Mouse (Mus musculus): ENCODE data around the gene Zfp579. TPM values are rescaled to one million over a fixed set of nuclear protein-coding genes. Genes with fewer than 3 reads are reported as not detected.

Zfp579 gene
- total and polyA plus RNA-seq, 3 experiments: 0.54 to 3.6 TPM; not detected in 1

- Histone ChIP-seq H3K9ac (ENCODE audit: control insufficient read depth, low read depth, low read length, poor library complexity, severe bottlenecking) (no peak overlapping the region), H3K79me2 (ENCODE audit: control insufficient read depth, insufficient read depth, low read length, poor library complexity) (no peaks in the 10 kb centered on the region), H3K36me3 (ENCODE audit: control insufficient read depth in 1 of 2, insufficient read depth in 2 of 2, low read length in 2 of 2) (no peaks in the 10 kb centered on the region), H3K4me1 (ENCODE audit: control insufficient read depth in 1 of 2, insufficient read depth in 2 of 2, low read length in 2 of 2) (no peaks in the 10 kb centered on the region), H3K4me3 (ENCODE audit: control insufficient read depth in 1 of 2, insufficient read depth in 1 of 2, low read depth in 2 of 2, low read length in 2 of 2) (no peak overlapping the region), H3K9me3 (replicated peaks; ENCODE audit: insufficient read depth, low read length) (no peaks in the 10 kb centered on the region), H3K27ac (ENCODE audit: control insufficient read depth, low read depth, low read length) (no peak overlapping the region), H3K27me3 (ENCODE audit: control insufficient read depth in 1 of 2, insufficient read depth in 2 of 2, low read length in 2 of 2) (no peaks in the 10 kb centered on the region)
- TF ChIP-seq MYB (IDR thresholded peaks at IDR 0.05; ENCODE audit: low read depth, low read length) (no peak), CHD2 (IDR thresholded peaks at IDR 0.05; ENCODE audit: low read length) (no peak), SMC3 (IDR thresholded peaks at IDR 0.05; ENCODE audit: low read depth, low read length) (no peak), UBTF (IDR thresholded peaks at IDR 0.05; ENCODE audit: borderline replicate concordance, insufficient read depth, low read depth, low read length) (no peak), MYC (IDR thresholded peaks at IDR 0.05; ENCODE audit: low read depth, low read length) (no peak), NELFE (IDR thresholded peaks at IDR 0.05; ENCODE audit: low read depth, low read length) (no peak), ZKSCAN1 (IDR thresholded peaks at IDR 0.05; ENCODE audit: low read depth, low read length) (no peak), GATA1 (IDR thresholded peaks at IDR 0.05; ENCODE audit: low read depth, low read length) (no peak), USF2 (IDR thresholded peaks at IDR 0.05; ENCODE audit: borderline replicate concordance in 1 of 2, insufficient read depth in 1 of 2, low read depth in 1 of 2, low read length in 2 of 2) (no peak), CHD1 (IDR thresholded peaks at IDR 0.05; ENCODE audit: low read depth, low read length) (no peak), MAZ (IDR thresholded peaks at IDR 0.05; ENCODE audit: low read depth, low read length) (no peak), EP300 (IDR thresholded peaks at IDR 0.05; ENCODE audit: low read depth in 1 of 2, low read length in 2 of 2) (no peak), ZMIZ1 (IDR thresholded peaks at IDR 0.05; ENCODE audit: low read depth, low read length) (no peak), CTCF (IDR thresholded peaks at IDR 0.05 in 2 of 3, conservative IDR thresholded peaks at IDR 0.05 in 1 of 3; ENCODE audit: control insufficient read depth in 1 of 3, insufficient read depth in 1 of 3, low read depth in 2 of 3, low read length in 3 of 3, poor library complexity in 1 of 3, severe bottlenecking in 1 of 3) (no peak), BHLHE40 (IDR thresholded peaks at IDR 0.05; ENCODE audit: borderline replicate concordance, low read depth, low read length) (no peak)
- DNase-seq (ENCODE audit: low read depth, low spot score): no peak
Observed at GRCm38 (mm10) chr7:4963527-4963926, 32.4 kb downstream of the Zfp579 start.

GRCm38 (mm10) chr7:4957361-4957760 lies 38.6 kb downstream of the Zfp579 start:
- DNase-seq (ENCODE audit: low read depth, low spot score): no peak
- no peak for TF ChIP-seq POLR2A (IDR thresholded peaks at IDR 0.05; ENCODE audit: control insufficient read depth in 1 of 2, insufficient read depth in 1 of 2, low read depth in 1 of 2, low read length in 2 of 2, poor library complexity in 1 of 2)
- no peak for TF ChIP-seq EP300 (IDR thresholded peaks at IDR 0.05; ENCODE audit: low read depth in 1 of 2, low read length in 2 of 2)
- no peak for TF ChIP-seq KAT2A (conservative IDR thresholded peaks at IDR 0.05; ENCODE audit: low read depth, low read length)
- no peak for TF ChIP-seq MYB (IDR thresholded peaks at IDR 0.05; ENCODE audit: low read depth, low read length)
- no peak for TF ChIP-seq MAX (IDR thresholded peaks at IDR 0.05; ENCODE audit: low read length)
- no peak for TF ChIP-seq GABPA (IDR thresholded peaks at IDR 0.05; ENCODE audit: low read depth, low read length)
- no peak for TF ChIP-seq USF2 (IDR thresholded peaks at IDR 0.05; ENCODE audit: borderline replicate concordance in 1 of 2, insufficient read depth in 1 of 2, low read depth in 1 of 2, low read length in 2 of 2)
- no peak for TF ChIP-seq SIN3A (IDR thresholded peaks at IDR 0.05; ENCODE audit: low read length)
- no peak for TF ChIP-seq ZKSCAN1 (IDR thresholded peaks at IDR 0.05; ENCODE audit: low read depth, low read length)
- TF ChIP-seq TAL1 (IDR thresholded peaks at IDR 0.05; ENCODE audit: low read length): no peak
- no peak for TF ChIP-seq RCOR1 (IDR thresholded peaks at IDR 0.05; ENCODE audit: low read depth, low read length)
- no peak for TF ChIP-seq MAFK (IDR thresholded peaks at IDR 0.05; ENCODE audit: borderline replicate concordance, low read depth, low read length)
- TF ChIP-seq HCFC1 (IDR thresholded peaks at IDR 0.05; ENCODE audit: low read depth, low read length): no peak
- no peak for TF ChIP-seq CHD2 (IDR thresholded peaks at IDR 0.05; ENCODE audit: low read length)
- TF ChIP-seq MEF2A (IDR thresholded peaks at IDR 0.05; ENCODE audit: extremely low read depth, insufficient replicate concordance, low read depth, low read length, poor library complexity, severe bottlenecking): no peak
- TF ChIP-seq MXI1 (IDR thresholded peaks at IDR 0.05; ENCODE audit: low read depth, low read length): no peak
- H3K79me2 ChIP-seq (ENCODE audit: control insufficient read depth, insufficient read depth, low read length, poor library complexity): no peaks in the 10 kb centered on the region
- H3K9me3 ChIP-seq (replicated peaks; ENCODE audit: insufficient read depth, low read length): no peaks in the 10 kb centered on the region
- no peak overlapping the region for H3K4me3 ChIP-seq (ENCODE audit: control insufficient read depth in 1 of 2, insufficient read depth in 1 of 2, low read depth in 2 of 2, low read length in 2 of 2)
- H3K27ac ChIP-seq (ENCODE audit: control insufficient read depth, low read depth, low read length): no peak overlapping the region
- no peaks in the 10 kb centered on the region for H3K36me3 ChIP-seq (ENCODE audit: control insufficient read depth in 1 of 2, insufficient read depth in 2 of 2, low read length in 2 of 2)
- H3K9ac ChIP-seq (ENCODE audit: control insufficient read depth, low read depth, low read length, poor library complexity, severe bottlenecking): no peak overlapping the region
- H3K27me3 ChIP-seq (ENCODE audit: control insufficient read depth in 1 of 2, insufficient read depth in 2 of 2, low read length in 2 of 2): peaks cover 0 to 1% of the 10 kb centered on the region in 2 experiments; a peak in 2 of 4 replicates
- no peaks in the 10 kb centered on the region for H3K4me1 ChIP-seq (ENCODE audit: control insufficient read depth in 1 of 2, insufficient read depth in 2 of 2, low read length in 2 of 2)

All from MEL (cell line).